Mouse (Mus musculus) limb, embryonic 14.5 days (tissue): ENCODE data around the gene Dnase2b. TPM values are rescaled to one million over a fixed set of nuclear protein-coding genes. Genes with fewer than 3 reads are reported as not detected.

ENCODE experiments used
- ATAC-seq: fragments of 200-750 bp; cut with Nextera tagmentation; 2 replicates; pipeline ENCODE4 v1.8.0; 2017; ENCODE audit warnings: low read depth, moderate number of reproducible peaks, moderate TSS enrichment; ENCODE audit not compliant: low FRiP score
- DNase-seq: peaks from one replicate; pipeline ENCODE4 v3.0.0-alpha.2; 2015; ENCODE audit warnings: low spot score
- H3K27ac ChIP-seq: fragments of 300-500 bp; sonication (generic); replicated peaks from 2 replicates; pipeline ENCODE4 v1.5.1; 2014; ENCODE audit warnings: low read depth, mild to moderate bottlenecking, low read length, moderate library complexity, mixed read lengths
- H3K27me3 ChIP-seq: fragments of 300-500 bp; sonication (generic); 2 replicates; pipeline ENCODE4 v1.6.1; 2014; ENCODE audit warnings: low read length, mixed read lengths; ENCODE audit not compliant: control insufficient read depth, insufficient read depth
- H3K36me3 ChIP-seq: fragments of 300-500 bp; sonication (generic); 2 replicates; pipeline ENCODE4 v1.6.1; 2014; ENCODE audit warnings: mild to moderate bottlenecking, low read length, moderate library complexity, mixed read lengths; ENCODE audit not compliant: control insufficient read depth, insufficient read depth
- H3K4me1 ChIP-seq: fragments of 300-500 bp; sonication (generic); 2 replicates; pipeline ENCODE4 v1.6.1; 2014; ENCODE audit warnings: antibody characterized with exemption, low read length, mixed read lengths; ENCODE audit not compliant: control insufficient read depth, insufficient read depth
- H3K4me2 ChIP-seq: fragments of 300-500 bp; sonication (generic); replicated peaks from 2 replicates; pipeline ENCODE4 v1.6.1; 2014; ENCODE audit warnings: low read depth, mild to moderate bottlenecking, low read length, moderate library complexity; ENCODE audit not compliant: severe bottlenecking
- H3K4me3 ChIP-seq: fragments of 300-500 bp; sonication (generic); replicated peaks from 2 replicates; pipeline ENCODE4 v1.5.1; 2014; ENCODE audit warnings: low read length
- H3K9ac ChIP-seq: fragments of 300-500 bp; sonication (generic); 2 replicates; pipeline ENCODE4 v1.6.1; 2014; ENCODE audit warnings: mild to moderate bottlenecking, low read depth, low read length, moderate library complexity; ENCODE audit not compliant: severe bottlenecking
- H3K9me3 ChIP-seq: fragments of 300-500 bp; sonication (generic); 2 replicates; pipeline ENCODE4 v1.6.1; 2016; ENCODE audit warnings: low read length; ENCODE audit not compliant: control insufficient read depth
- POLR2A ChIP-seq: fragments of 200-500 bp; IDR thresholded peaks from 2 replicates; pipeline ENCODE4 v1.8.0; 2012; ENCODE audit warnings: inconsistent platforms, mild to moderate bottlenecking, moderate library complexity, borderline replicate concordance; ENCODE audit not compliant: insufficient read depth, insufficient read length; ENCODE audit errors: extremely low read depth
- WGBS: fragments of 180-500 bp; shearing (Covaris S2); extraction: QIAGEN DNeasy Blood & Tissue Kit; methylation state at CpG from one replicate; pipeline ENCODE4 v1.1.7; 2014; 5-methylcytosine and 5-hydroxymethylcytosine counted together
- polyA plus RNA-seq, 2 experiments: library from polyadenylated mRNA; depleted of rRNA in 1 of 2; stranded (reverse) in 1 of 2; unstranded in 1 of 2; fragments of >200 nt; fragmentation: Nextera tagmentation in 1 of 2; extraction: Ambion mirVana in 1 of 2; gene quantifications; 2 replicates each; pipeline versions ENCODE4 v1.2.1 to v1.2.3; 2012 to 2014

Gene Dnase2b
- polyA plus RNA-seq, 2 experiments = 0.05 TPM; not detected in 1

- no peaks in the 10 kb centered on the region for H3K27me3 ChIP-seq
- DNase-seq (no peak), ATAC-seq (no peak)
- H3K4me1 ChIP-seq = no peaks in the 10 kb centered on the region
- no peak overlapping the region for H3K4me3 ChIP-seq
- H3K36me3 ChIP-seq = no peaks in the 10 kb centered on the region
- no peaks in the 10 kb centered on the region for H3K9me3 ChIP-seq
- no peak for TF ChIP-seq POLR2A
- 89% methylated on average over 6 of the region's 6 CpGs for WGBS
- no peak overlapping the region for H3K27ac ChIP-seq
- no peak overlapping the region for H3K9ac ChIP-seq
- H3K4me2 ChIP-seq = no peak overlapping the region
Observed at GRCm38 (mm10) chr3:146570939-146571338, 44.5 kb downstream of the Dnase2b start.

DNA sequence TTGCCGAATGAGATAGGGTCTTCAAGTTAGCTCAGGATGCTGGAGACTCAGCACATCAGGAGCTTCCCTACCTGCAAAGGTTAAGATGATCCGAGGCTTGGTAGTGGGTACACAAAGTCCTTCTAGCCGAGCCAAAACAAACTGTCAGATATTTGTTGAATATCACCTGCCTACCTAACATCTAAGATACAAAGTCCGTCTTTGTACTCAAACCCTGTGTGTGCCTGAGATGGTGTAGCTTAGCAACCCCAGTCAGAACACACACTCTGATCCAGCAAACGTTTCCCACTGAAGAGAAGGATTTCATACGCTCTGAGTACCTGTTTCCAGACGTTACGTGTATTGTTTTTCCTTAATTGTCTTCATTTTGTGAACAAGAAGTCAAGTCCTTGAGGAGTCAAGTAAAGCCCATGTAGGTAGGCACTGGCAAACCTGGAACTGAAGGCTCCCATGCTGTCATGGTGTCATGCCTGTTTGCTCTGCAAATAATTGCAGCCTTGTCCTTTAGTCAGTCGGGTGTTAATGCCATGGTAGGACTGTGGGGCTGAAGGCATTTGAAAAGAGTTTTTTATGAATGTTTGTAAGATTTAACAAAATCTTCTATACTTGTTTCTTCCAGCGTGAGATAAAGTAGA is 45.1 kb downstream of the Dnase2b start, which contains the start of gene Uox:
Gene Uox, plus strand, starts transcription at position 279 of the 635 bp plus-strand sequence.
- no peaks in the 10 kb centered on the region for H3K36me3 ChIP-seq
- no peak within 1 kb of the TSS for H3K9ac ChIP-seq
- no peak for ATAC-seq
- no peak for DNase-seq
- H3K27ac ChIP-seq = no peak within 1 kb of the TSS
- H3K4me1 ChIP-seq = no peaks in the 10 kb centered on the region
- no peaks in the 10 kb centered on the region for H3K9me3 ChIP-seq
- H3K4me2 ChIP-seq = no peak within 1 kb of the TSS
- WGBS = 81% methylated on average over 10 of the region's 10 CpGs
- H3K4me3 ChIP-seq = no peak within 1 kb of the TSS
- TF ChIP-seq POLR2A = no peak
- H3K27me3 ChIP-seq = no peaks in the 10 kb centered on the region

- Histone ChIP-seq H3K9ac (no peak overlapping the region), H3K4me2 (no peak overlapping the region), H3K4me1 (no peaks in the 10 kb centered on the region), H3K36me3 (no peaks in the 10 kb centered on the region), H3K27ac (no peak overlapping the region), H3K9me3 (no peaks in the 10 kb centered on the region), H3K27me3 (no peaks in the 10 kb centered on the region), H3K4me3 (no peak overlapping the region)
- DNase-seq = no peak
- WGBS = 89% methylated on average over 3 of the region's 3 CpGs
- TF ChIP-seq POLR2A = no peak
- ATAC-seq = no peak
Observed at GRCm38 (mm10) chr3:146569594-146569993, 45.8 kb downstream of the Dnase2b start.

DNA sequence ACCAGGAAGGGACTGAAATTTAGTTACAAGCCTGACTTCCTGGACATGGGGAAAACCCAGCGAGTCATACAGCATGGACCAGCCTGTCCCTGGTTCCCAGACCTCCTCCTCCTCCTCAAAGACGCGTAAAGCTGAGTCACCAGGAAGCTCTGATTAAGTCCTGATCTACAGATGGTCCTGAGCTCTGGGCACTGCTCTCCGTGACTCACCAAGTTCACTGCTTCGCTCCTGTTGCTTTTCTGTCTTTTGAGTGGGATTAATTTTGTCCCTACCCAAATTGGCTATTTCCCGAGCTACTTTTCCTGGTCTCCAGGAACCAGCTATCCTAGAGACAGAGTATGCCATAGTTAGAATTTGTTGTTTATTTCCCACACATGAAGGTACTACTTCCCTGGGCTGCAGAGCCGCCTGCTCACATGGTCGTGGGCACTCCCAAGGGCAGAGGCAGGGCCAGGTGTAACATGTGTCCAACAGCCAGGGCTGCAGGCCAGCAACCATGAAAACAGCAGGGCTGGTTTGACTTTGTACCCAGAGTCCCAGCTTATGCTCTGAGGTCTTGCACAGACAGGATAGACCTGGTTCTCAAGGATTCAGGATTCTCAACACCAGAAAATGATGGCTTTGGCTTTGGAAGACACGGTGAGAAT is 47.4 kb downstream of the Dnase2b start:
- H3K9ac ChIP-seq = no peak overlapping the region
- H3K4me3 ChIP-seq = no peak overlapping the region
- WGBS = 60% methylated on average over 9 of the region's 9 CpGs
- no peaks in the 10 kb centered on the region for H3K4me1 ChIP-seq
- H3K4me2 ChIP-seq = no peak overlapping the region
- H3K27ac ChIP-seq = no peak overlapping the region
- ATAC-seq (no peak), DNase-seq (no peak)
- no peaks in the 10 kb centered on the region for H3K9me3 ChIP-seq
- H3K36me3 ChIP-seq = no peaks in the 10 kb centered on the region
- TF ChIP-seq POLR2A = no peak
- no peaks in the 10 kb centered on the region for H3K27me3 ChIP-seq

- Histone ChIP-seq H3K4me3 (no peak overlapping the region), H3K9ac (no peak overlapping the region), H3K27ac (no peak overlapping the region), H3K27me3 (no peaks in the 10 kb centered on the region), H3K4me2 (no peak overlapping the region), H3K4me1 (no peaks in the 10 kb centered on the region), H3K9me3 (no peaks in the 10 kb centered on the region), H3K36me3 (no peaks in the 10 kb centered on the region)
- DNase-seq = no peak
- TF ChIP-seq POLR2A = no peak
- ATAC-seq = no peak
- 65% methylated on average over 7 of the region's 7 CpGs for WGBS
Observed at GRCm38 (mm10) chr3:146567366-146567765, 48.0 kb downstream of the Dnase2b start.
